Comparison of ENCODE assay signal across 29 mouse cellular contexts in genomic region chr6:54979426-54979825, GRCm38 (mm10).
"Had no signal": no experiment of that assay in that cellular context is flagged by ENCODE, and none has a peak within 500 bp of the region (broad histone marks: within the 10 kb centered on the region; RNA-seq: fewer than 3 reads in every experiment).

No protein-coding gene starts in this region.

- H3K4me1 ChIP-seq: heart, embryonic 12.5 days; heart, embryonic 13.5 days; heart, embryonic 15.5 days; hindbrain, embryonic 10.5 days; hindbrain, embryonic 12.5 days; hindbrain, embryonic 13.5 days; hindbrain, embryonic 15.5 days; intestine, embryonic 15.5 days; kidney, embryonic 15.5 days had no signal

- H3K27me3 ChIP-seq: heart, embryonic 12.5 days; heart, embryonic 13.5 days; heart, embryonic 15.5 days; hindbrain, embryonic 12.5 days; intestine, embryonic 15.5 days; kidney, embryonic 15.5 days had no signal

- H3K9me3 ChIP-seq: heart, embryonic 12.5 days; heart, embryonic 13.5 days; heart, embryonic 15.5 days; hindbrain, embryonic 10.5 days; hindbrain, embryonic 12.5 days; hindbrain, embryonic 13.5 days; hindbrain, embryonic 15.5 days; intestine, embryonic 15.5 days had no signal

- H3K36me3 ChIP-seq: heart, embryonic 12.5 days; heart, embryonic 13.5 days; heart, embryonic 15.5 days; hindbrain, embryonic 10.5 days; hindbrain, embryonic 12.5 days; hindbrain, embryonic 13.5 days; hindbrain, embryonic 15.5 days; intestine, embryonic 15.5 days; kidney, embryonic 15.5 days had no signal

- DNase-seq: heart, postnatal 14 days; heart, postnatal 36 days; heart, postnatal 4 days; kidney, adult 11 months; kidney, adult 18-20 months; kidney, adult 2 months; kidney, adult 8-10 months; kidney, adult 9 months; kidney, postnatal 10 days; kidney, postnatal 14 days; kidney, postnatal 25 days; kidney, postnatal 36 days; kidney, postnatal 4 days; layer of hippocampus, adult 9-11 months; layer of hippocampus, postnatal 36 days had no signal

- H3K27ac ChIP-seq: heart, embryonic 13.5 days; heart, embryonic 15.5 days; hindbrain, embryonic 10.5 days; hindbrain, embryonic 12.5 days; hindbrain, embryonic 13.5 days; hindbrain, embryonic 14.5 days; hindbrain, embryonic 15.5 days; hindbrain, postnatal 0 days; intestine, embryonic 15.5 days; kidney, embryonic 15.5 days; kidney, postnatal 0 days; layer of hippocampus, adult 2 months; left cerebral cortex, adult 2 months had no signal

- H3K4me3 ChIP-seq: heart, embryonic 12.5 days; heart, embryonic 13.5 days; heart, embryonic 15.5 days; hindbrain, embryonic 10.5 days; hindbrain, embryonic 12.5 days; hindbrain, embryonic 13.5 days; hindbrain, embryonic 15.5 days; intestine, embryonic 15.5 days; kidney, embryonic 15.5 days; layer of hippocampus, adult 2 months; left cerebral cortex, adult 2 months had no signal
